Mouse (Mus musculus): ENCODE results near the gene Rfng.
A peak's percentile ranks its signal among the peaks of the same experiment; 100 is the strongest.
"Not testable (repeated sequence)": the region's sequence is repeated elsewhere in the genome, so short reads cannot be mapped to it uniquely, and the experiment has no call there.

Rfng gene

DNA sequence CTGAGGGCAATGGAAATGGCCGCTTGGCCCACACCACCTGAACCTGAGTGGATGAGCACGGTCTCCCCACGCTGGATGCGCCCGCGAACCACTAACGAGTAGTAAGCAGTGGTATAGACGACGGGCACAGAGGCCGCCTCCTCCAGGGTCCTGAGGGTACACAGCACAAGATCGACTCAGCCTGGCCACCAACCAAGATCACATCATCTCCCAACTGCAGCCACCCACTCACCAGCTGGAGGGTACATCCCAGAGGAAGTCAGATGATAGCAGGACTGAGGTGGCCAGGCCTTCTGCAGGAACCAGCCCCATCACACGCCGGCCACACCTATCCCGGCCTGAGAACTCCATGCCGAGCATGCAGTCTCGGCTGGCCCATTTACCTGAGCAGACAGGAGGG is 28.1 kb upstream of the Rfng start:
- DNase-seq (ENCODE audit: low read depth, low spot score), result no peak

DNA sequence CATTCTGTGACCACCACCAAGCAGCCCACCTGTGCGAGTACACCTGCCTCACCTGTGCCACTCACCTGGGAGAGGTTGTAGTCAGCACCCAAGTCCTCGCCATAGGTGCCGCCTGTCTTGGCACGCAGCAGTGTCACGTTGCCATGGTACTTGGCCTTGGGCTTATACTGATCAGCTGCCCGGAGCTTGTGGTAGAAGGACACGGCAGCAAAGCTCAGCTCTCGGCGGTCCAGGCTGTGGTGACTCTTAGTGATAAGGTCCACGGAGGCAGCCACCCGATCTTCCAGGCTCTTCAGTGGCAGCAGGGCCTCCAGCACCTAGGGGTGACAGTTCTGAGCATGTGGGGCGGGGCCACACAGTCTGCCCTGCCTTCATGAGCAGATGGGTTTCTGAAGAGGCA is 24.0 kb upstream of the Rfng start:
- DNase-seq (ENCODE audit: low read depth, low spot score), result no peak

GRCm38 (mm10) chr11:120805375-120806298 is 21.6 kb upstream of the Rfng start:
- DNase-seq (ENCODE audit: low read depth, low spot score), result no peak

DNA sequence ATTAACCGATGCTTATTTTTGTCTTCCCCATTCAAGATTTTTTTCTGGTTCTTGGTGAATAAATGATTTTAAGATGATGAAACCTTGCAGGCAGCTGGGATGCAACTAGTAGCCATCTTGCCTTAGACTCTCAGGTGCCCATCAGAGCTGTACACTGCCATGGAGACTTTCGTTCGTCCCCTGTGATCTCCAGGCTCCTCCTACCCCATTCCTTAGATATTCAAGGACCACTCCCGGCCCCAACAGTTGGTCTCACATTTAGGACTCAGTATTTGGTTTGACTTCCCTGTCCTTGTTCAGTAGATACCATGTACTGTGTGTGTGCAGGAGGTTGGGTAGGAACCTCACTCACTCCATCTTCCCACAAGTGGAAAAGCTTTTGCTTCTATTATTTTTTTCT is 20.8 kb upstream of the Rfng start:
- no peak for DNase-seq (ENCODE audit: low read depth, low spot score)

GRCm38 (mm10) chr11:120804274-120804673 is 20.3 kb upstream of the Rfng start:
- DNase-seq (ENCODE audit: low read depth, low spot score), result no peak

- DNase-seq (ENCODE audit: low read depth, low spot score), result peak; percentile 92
These were observed 16.3 kb upstream of the Rfng start for GRCm38 (mm10) chr11:120800061-120800904.

- no peak for DNase-seq (ENCODE audit: low read depth, low spot score)
These were observed 15.4 kb upstream of the Rfng start for GRCm38 (mm10) chr11:120799316-120799890.

DNA sequence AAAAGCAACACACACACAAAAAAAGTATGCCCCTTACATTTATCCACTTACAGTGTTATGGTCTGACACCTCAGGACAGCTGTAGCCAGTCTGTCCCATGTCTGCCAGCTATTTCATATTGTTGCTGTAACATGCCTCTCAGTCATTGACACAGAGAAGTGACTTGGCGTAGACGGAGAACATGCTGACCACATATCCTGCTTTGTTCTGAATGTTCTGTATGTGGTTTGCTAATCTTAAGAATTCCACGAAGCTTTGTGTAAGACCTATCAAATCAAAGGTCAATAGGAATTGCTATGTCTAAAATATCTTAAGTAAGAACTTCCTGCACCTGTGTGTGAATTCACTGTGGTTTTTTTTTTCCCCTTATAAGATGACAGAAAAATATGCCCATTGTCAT is 14.2 kb upstream of the Rfng start:
- DNase-seq (ENCODE audit: low read depth, low spot score), result no peak

- DNase-seq (ENCODE audit: low read depth, low spot score), result no peak
These were observed 12.6 kb upstream of the Rfng start for GRCm38 (mm10) chr11:120796614-120796946.

DNA sequence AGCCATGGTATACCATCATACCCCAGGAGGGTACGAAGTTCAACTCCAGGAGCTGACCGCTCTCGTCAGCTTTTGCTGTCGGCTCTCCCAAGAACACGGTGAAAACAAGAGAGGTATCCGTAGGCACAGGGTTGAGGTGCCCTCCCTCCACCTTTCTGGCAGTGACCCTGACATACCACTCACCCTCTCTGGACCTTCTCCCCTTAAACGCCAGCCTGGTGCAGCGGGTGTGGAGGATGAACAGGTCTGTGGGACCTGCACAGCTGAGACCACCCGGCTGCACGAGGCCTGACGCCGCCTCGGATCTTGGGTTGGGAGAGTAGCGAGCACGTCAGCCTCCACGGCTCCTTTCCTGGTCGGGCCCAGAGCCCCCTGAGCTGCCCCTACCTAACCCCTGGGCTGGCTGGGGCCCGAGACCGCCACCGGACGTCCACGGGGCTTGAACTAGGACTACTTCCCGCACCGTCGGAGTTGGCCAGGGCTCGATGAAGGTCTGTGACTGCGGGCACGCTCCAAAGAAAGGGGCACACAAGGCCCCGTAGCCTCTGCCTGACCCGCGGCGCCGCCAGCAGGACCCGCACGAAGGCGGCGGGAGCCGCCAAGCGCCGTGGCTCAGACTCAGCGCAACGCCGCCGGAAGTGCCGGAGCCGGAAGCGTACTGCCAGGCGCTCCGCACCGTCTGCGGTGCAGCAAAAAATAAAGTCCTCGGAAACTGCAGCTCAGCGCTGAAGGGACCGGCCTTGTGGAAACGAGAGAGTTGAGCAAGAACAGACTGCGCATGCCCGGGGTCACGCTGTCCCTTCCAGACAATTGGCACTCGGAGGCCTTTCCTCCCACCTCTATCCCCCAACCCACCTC is 12.0 kb upstream of the Rfng start, which contains the start of gene Dus1l:
Gene Dus1l, minus strand, starts transcription at position 648 of the 858 bp plus-strand sequence.
- DNase-seq (ENCODE audit: low read depth, low spot score), result peak; percentile 99

DNA sequence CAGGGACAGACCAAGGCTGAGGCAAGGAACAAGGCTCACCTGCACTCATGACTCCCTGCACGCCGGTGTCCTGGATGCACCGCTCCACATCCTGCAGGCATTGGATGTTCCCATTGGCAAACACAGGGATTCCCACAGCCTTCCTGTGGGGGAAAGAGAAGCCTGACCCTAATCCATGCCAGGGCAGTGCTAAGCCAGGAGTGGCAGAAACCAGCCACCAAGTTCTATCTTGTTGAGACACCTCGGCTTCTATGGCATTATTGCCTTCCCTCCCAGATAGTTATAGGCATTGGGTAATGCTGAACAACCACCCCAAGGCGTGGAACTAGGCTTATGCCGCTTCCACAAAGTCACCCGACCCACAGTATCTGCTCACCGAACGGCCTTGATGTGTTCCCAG is 8.6 kb upstream of the Rfng start:
- DNase-seq (ENCODE audit: low read depth, low spot score), result no peak

DNA sequence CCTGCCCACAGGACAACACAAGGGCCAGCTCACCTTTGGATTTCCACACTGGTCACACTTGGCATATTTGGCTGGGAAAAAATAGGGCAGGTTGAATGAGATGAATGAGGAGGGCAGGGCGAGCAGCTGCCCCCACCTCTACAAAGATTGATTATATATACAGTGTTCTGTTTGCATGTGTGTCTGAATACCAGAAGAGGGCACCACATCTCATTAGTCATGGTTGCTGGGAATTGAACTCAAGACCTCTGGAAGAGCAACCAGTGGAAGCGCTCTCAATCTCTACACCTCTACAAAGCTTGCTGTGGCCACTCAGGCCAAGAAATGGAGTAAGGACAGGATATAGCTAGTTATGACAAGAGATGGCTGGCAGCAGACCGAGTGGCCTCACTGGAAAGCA is 5.8 kb upstream of the Rfng start:
- no peak for DNase-seq (ENCODE audit: low read depth, low spot score)

DNA sequence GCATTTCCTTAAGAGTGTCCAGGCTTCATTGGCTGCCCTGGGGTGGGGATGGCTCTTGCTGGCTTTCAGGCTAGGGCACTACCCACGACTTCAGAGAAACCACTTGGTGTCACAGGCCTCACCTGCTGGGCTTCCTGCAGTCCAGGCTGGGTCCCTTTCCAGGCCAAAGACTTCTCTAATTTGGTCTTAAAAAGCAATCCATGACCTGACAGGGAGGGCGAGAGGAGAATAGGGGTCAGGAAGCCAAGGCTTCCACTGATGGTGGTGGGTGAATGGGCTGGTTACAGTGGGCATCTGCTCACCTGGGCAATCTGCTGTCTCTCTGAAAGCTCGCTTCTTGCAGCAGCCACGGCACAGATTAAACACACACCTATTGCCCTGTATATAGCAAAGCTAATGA is 5.3 kb upstream of the Rfng start:
- no peak for DNase-seq (ENCODE audit: low read depth, low spot score)

DNA sequence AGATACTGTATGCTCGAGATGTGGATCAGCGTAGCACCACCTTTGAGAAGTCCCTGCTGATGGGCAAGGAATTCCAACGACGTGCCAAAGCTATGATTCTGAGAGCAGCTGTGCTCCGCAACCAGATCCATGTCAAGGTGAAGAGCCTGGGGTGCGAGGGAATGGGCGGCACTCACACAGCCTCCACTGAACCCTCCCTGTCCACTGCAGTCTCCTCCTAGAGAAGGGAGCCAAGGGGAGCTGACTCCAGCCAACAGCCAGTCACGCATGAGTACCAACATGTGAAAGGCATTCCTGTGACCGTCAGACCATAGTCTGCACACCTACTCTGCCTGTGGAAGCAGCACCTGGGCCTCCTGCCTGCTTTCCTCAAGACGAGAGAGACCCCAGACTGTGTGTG is 4.5 kb upstream of the Rfng start:
- DNase-seq (ENCODE audit: low read depth, low spot score), result not testable (repeated sequence)

DNA sequence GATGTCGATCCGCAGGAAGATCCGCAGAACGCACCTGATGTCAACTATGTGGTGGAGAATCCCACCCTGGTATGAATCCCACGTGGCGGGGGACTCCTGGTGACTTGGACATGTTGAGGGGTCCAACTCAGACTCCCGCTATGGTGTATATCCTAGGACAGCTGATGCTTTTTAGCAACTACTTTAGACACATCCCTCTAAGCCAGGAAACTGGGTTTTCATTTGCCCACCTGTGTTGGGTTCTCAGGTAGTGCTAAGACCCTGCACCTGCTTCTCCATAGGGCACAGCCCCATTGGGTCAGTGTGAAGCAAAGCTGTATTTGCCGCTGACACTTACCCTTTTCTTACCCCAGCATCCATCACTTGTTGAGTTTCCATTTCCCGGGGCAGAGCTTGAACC is 1.1 kb upstream of the Rfng start:
- no peak for DNase-seq (ENCODE audit: low read depth, low spot score)

- no peak for DNase-seq (ENCODE audit: low read depth, low spot score)
These were observed 462 bp downstream of the Rfng start for GRCm38 (mm10) chr11:120783426-120784063.

- not testable (repeated sequence) for DNase-seq (ENCODE audit: low read depth, low spot score)
These were observed 2.6 kb downstream of the Rfng start for GRCm38 (mm10) chr11:120781361-120781760.

DNA sequence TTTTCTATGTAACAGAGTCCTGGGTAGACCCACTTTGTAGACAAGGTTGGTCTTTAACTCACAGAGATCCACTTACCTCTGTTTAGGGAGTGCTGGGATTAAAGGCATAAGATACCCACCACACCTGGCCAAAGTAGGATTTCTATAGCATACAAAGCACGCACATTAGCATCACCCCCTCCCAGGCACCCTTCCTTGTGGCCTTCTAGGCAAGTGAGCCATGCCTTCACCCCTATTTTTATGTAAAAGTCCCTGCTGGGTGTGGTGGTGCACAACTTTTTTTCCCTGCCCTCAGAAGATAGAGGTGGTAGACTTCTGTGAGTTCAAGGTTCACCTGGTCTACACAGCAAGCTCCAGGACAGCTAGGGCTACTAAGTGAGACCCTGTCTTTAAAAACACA is 4.1 kb downstream of the Rfng start:
- DNase-seq (ENCODE audit: low read depth, low spot score), result no peak

GRCm38 (mm10) chr11:120777123-120777522 is 6.9 kb downstream of the Rfng start:
- DNase-seq (ENCODE audit: low read depth, low spot score), result no peak

DNA sequence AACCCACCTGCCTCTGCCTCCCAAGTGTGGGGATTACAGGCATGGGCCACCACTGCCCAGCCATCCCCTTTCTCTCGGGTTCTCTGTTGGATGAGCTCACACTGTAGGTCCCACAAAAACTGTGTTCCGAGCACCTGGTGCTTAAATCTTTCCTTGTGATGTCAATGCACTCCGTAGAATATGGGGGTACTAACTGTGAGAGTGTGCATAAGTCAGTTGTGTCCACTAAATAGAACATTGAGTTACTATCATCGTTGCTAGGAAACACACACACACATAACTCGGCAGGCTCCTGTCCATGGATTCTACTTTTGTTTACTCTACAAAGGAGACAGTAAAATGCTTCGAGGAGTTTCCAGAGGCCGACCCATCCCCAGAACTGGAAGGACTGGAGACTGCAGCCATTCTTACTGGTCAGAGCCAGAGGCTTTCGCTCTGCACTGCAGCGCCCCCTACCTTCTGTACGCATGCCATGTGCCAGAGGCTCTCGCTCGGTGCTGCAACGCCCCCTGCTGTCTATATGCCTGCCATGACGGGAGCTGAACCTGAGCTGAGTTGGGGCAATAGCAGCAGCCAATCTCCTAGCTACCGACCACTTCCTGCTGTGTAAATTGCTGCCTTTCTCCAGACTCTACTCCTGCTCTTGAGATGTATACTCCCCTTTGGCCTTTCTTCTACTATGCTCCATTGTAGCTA is 8.1 kb downstream of the Rfng start:
- peak; percentile 93 for DNase-seq (ENCODE audit: low read depth, low spot score)

All from forelimb bud, embryonic 11.5 days (tissue).